Mouse (Mus musculus): Measurements from ENCODE around the gene Grid2ip.

GRCm38 (mm10) chr5:143356686-143357388, at the start of gene Grid2ip:
- no peak for TF ChIP-seq POU5F1 (IDR thresholded peaks at IDR 0.05; ENCODE audit: borderline replicate concordance, low read length)
- TF ChIP-seq CTCF (conservative IDR thresholded peaks at IDR 0.05; ENCODE audit: low read length): no peak
- no peak for TF ChIP-seq NANOG (IDR thresholded peaks at IDR 0.05; ENCODE audit: borderline replicate concordance, low read length)
